Mouse (Mus musculus): ENCODE results near the gene Aftph. TPM values are rescaled to one million over a fixed set of nuclear protein-coding genes. Genes with fewer than 3 reads are reported as not detected.

The Aftph gene
- polyA plus RNA-seq, 1 experiment from 2014 or later, result 58.9 TPM

DNA sequence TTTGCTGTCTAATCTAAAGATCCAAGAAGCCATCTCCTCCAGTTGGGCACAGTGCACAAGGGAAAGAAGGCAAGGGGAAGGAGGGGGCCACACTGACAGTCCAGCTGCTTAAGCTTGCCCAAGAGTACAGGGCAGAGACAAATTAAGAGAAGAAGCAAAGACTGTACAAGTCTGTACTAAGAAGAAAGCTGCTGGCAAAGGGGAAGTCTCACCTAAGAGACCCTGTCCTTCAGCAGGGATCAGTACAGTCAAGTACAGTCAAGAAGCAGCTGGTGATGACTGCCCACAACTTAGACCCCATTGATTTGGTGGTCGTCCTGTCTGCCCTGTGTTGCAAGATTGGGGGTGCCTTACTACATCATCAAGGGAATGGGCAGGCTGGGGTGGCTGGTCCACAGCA, 12.0 kb downstream of the Aftph start:
- DNase-seq (ENCODE audit: low read depth, low spot score), result no peak
- no peak for ATAC-seq
- TF ChIP-seq CTCF (IDR thresholded peaks at IDR 0.05), result no peak
- in situ Hi-C loops (cut with MboI; ENCODE audit: low pct_unique_long_range_greater_than_20kb), result no loop called here
- H3K27me3 ChIP-seq, result no peaks in the 10 kb centered on the region
- POLR2A ChIA-PET, result no interaction called here
- CTCF ChIA-PET, result interaction anchor here (1.0 to 1.1 kb wide), 2 partner anchors 10 to 15 kb away, joined by 3 read pairs; no protein-coding TSS in a partner anchor

DNA sequence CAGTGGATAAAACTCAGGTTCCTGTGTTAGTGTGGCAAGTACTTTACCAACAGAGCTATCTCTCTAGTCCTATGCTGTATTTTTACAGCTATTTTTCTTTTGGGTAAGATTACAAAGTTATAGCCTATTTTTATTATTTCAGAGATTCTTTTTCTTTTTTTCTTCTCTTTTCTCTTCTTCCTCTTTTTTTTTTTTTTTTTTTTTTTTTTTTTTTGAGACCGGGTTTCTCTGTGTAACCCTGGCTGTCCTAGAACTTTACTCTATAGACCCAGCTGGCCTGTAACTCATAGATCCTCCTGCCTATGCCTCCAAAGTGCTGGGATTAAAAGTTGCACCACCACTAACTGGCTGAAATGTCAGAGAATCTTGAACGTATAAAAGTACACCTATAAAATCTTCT, 13.3 kb downstream of the Aftph start:
- in situ Hi-C loops (cut with MboI; ENCODE audit: low pct_unique_long_range_greater_than_20kb), result no loop called here
- no peak for TF ChIP-seq CTCF (IDR thresholded peaks at IDR 0.05)
- ATAC-seq (no peak), DNase-seq (ENCODE audit: low read depth, low spot score) (no peak)
- no peaks in the 10 kb centered on the region for H3K27me3 ChIP-seq
- ChIA-PET POLR2A (no interaction called here), CTCF (no interaction called here)

DNA sequence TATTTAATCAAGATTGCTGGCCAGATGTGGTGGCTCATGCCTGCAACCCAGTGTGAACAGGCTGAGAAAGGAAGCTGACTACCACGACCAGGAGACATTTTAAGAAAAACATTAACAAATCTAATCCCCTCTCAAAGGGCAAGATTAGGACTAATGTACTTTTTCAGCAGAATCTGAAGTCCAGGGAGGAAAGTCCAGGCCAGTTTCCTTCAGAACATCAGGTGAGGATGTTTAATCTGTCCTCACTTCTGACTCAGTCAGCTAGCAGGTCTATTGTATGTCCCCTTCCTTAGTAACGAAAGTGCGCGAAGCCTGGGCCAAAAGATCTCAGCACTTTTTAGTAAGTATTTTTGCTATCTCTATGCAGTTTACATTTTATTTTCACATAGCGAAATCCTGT, 17.8 kb downstream of the Aftph start:
- in situ Hi-C loops (cut with MboI; ENCODE audit: low pct_unique_long_range_greater_than_20kb), result no loop called here
- TF ChIP-seq CTCF (IDR thresholded peaks at IDR 0.05), result no peak
- CTCF ChIA-PET, result interaction anchor here (2.2 kb wide), 1 partner anchor 13 kb away, joined by 4 read pairs; no protein-coding TSS in a partner anchor
- no peak for ATAC-seq
- POLR2A ChIA-PET, result no interaction called here
- no peaks in the 10 kb centered on the region for H3K27me3 ChIP-seq
- DNase-seq (ENCODE audit: low read depth, low spot score), result no peak

DNA sequence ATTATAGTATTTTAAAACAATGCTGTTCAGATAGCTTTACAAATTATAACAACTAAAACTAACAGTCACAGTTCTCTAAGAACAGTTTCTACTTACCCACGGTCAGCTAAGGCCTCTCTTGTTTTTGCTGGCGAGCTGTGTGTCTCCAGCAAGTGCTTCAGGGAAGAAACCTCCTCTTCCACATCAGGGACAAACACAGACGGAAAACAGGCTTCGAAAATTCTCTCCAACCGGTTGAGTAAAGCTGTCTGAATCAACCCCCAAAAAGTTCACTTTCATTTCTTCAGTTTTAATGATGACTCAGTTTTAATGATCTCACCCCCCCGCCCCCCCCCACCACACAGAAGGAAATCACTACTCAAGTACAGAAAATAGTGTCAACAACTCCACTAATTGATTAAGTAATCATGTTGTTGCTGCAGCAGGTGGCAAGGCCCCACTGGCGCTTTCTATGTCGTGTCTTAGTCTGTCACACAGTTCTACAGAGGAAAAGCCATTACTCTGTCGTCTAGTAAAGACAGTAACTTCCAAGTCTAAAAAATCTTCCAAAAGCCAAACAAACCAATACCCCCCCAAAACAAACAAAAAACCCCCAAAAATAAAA, 29.2 kb downstream of the Aftph start:
- CTCF ChIA-PET, result interaction anchor here (1.5 kb wide), 1 partner anchor 10 kb away, joined by 4 read pairs; no protein-coding TSS in a partner anchor

DNA sequence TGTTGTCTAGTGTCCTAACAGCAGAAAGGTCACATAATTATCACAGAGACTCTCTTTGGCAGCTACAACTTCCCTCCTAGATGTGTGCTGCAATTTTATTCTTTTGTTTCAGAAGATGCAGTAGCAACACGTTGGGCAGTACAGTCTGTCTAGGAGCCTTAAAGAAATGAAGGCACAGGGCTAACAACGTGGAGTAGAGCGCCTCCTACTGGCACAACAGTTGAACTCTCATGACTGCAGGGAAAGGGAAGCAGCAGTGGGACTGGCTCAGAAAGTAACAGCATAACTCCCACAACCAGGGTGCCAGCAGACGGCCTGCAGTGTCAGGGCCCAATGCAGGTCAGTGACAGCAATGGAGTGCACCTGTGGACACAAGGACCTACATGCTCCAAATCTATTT, 50.4 kb downstream of the Aftph start:
- ChIA-PET POLR2A (interaction anchor here (0.9 kb wide), 1 partner anchor 10 kb away, joined by 3 read pairs; no protein-coding TSS in a partner anchor), CTCF (interaction anchor here (0.9 to 2.6 kb wide), 14 partner anchors 9 to 245 kb away, joined by 3 to 14 read pairs (median 4); no protein-coding TSS in a partner anchor)
- peak; percentile 62 for ATAC-seq
- no peaks in the 10 kb centered on the region for H3K27me3 ChIP-seq
- TF ChIP-seq CTCF (IDR thresholded peaks at IDR 0.05), result peak; percentile 92
- no peak for DNase-seq (ENCODE audit: low read depth, low spot score)
- in situ Hi-C loops (cut with MboI; ENCODE audit: low pct_unique_long_range_greater_than_20kb), result no loop called here

More for the DNA sequence above, 29.2 kb downstream of the Aftph start:
- TF ChIP-seq CTCF (IDR thresholded peaks at IDR 0.05), result no peak
- ATAC-seq (no peak), DNase-seq (ENCODE audit: low read depth, low spot score) (no peak)
- POLR2A ChIA-PET, result no interaction called here
- no peaks in the 10 kb centered on the region for H3K27me3 ChIP-seq
- in situ Hi-C loops (cut with MboI; ENCODE audit: low pct_unique_long_range_greater_than_20kb), result no loop called here

DNA sequence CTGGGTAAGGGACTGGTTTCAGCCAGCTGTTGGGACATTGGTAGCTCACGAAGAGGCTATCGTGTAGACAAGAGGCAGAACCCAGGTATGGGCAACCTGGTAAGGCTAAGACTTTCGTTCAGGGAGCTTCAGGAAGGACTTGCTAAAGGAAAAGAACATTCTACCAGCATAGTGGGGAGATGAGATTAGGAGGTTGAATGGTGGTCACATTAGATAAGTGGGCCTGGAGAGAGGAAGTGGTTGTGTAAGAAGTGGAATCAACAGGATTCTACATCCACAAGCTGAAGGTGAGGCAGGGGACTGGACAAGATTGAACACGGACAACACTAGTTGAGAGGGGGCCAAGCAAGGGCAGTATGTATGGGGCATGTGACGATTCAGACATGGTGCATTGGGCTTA, 59.7 kb downstream of the Aftph start:
- no peak for TF ChIP-seq CTCF (IDR thresholded peaks at IDR 0.05)
- POLR2A ChIA-PET, result interaction anchor here (0.6 to 2.0 kb wide), 3 partner anchors 9 to 416 kb away, joined by 3 to 5 read pairs (median 3); no protein-coding TSS in a partner anchor
- DNase-seq (ENCODE audit: low read depth, low spot score) (no peak), ATAC-seq (no peak)
- CTCF ChIA-PET, result interaction anchor here (1.0 to 1.2 kb wide), 3 partner anchors 10 to 229 kb away, joined by 3 read pairs; no protein-coding TSS in a partner anchor
- in situ Hi-C loops (cut with MboI; ENCODE audit: low pct_unique_long_range_greater_than_20kb), result no loop called here
- no peaks in the 10 kb centered on the region for H3K27me3 ChIP-seq

DNA sequence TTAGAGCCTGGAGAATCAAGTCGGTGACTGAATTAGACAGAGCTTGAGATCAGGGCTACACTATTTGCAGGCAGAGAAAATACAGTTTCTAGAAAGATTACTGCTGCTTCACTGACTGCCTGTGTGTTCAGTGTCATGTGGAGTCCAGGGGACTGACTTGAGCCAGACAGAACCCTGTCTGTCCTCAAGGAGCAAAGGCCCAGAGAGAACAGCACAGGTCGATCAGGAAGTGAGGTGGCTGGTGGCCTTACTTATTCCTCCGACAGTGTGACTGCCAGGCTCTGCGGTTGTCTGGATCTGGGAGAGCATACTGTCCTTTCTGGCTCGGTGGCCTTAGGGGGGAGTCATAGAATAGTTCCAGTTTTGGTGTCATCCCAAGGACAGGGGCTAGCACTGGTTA, 60.6 kb downstream of the Aftph start:
- no peak for ATAC-seq
- no peaks in the 10 kb centered on the region for H3K27me3 ChIP-seq
- no peak for DNase-seq (ENCODE audit: low read depth, low spot score)
- in situ Hi-C loops (cut with MboI; ENCODE audit: low pct_unique_long_range_greater_than_20kb), result no loop called here
- ChIA-PET POLR2A (interaction anchor here (0.6 to 2.0 kb wide), 2 partner anchors 9 to 10 kb away, joined by 3 to 5 read pairs; no protein-coding TSS in a partner anchor), CTCF (interaction anchor here (1.0 to 1.2 kb wide), 3 partner anchors 11 to 228 kb away, joined by 3 read pairs; no protein-coding TSS in a partner anchor)
- TF ChIP-seq CTCF (IDR thresholded peaks at IDR 0.05), result no peak

DNA sequence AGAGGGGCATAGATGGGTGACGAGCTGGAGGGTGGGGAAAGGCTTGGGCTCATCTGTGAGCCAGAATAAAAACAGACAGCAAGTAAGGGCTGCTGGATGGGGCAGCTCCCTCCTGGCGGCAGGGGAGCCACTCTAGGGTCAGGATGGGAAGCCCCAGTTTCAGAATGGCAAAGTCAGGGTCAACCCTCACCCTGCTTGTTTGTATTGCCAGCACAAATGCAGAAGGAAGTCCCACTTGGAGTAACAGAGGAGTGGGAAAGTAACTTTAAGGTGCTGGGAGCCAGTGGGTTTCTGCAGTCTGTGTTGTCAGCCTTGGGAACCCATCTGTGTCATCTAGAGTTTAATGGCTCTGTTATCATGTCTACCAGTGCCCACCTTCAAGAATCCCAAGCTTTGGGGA, 62.0 kb downstream of the Aftph start:
- POLR2A ChIA-PET, result no interaction called here
- CTCF ChIA-PET, result no interaction called here
- DNase-seq (ENCODE audit: low read depth, low spot score) (no peak), ATAC-seq (no peak)
- TF ChIP-seq CTCF (IDR thresholded peaks at IDR 0.05), result no peak
- H3K27me3 ChIP-seq, result no peaks in the 10 kb centered on the region
- in situ Hi-C loops (cut with MboI; ENCODE audit: low pct_unique_long_range_greater_than_20kb), result no loop called here

DNA sequence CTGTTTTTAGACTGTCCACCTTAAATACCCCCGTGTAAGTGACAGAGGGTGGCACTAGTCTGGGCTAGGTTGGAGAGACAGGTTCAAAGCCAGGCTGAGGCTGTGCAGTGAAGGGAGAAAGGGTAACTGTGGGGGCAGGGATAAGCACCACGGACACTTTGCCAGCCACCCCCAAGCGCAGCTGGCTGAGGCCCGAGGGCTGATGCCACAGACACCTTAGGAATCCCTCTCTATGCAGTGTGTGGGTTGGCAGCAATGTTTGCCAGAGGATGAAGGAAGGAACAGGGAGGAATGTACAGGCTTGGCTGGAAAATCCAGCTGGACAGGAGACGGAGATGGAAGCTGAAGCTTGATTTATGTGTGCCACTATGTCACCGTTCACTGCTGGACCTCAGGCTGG, 68.9 kb downstream of the Aftph start:
- no peaks in the 10 kb centered on the region for H3K27me3 ChIP-seq
- ATAC-seq (peak; percentile 20), DNase-seq (ENCODE audit: low read depth, low spot score) (no peak)
- POLR2A ChIA-PET, result interaction anchor here (2.2 kb wide), 1 partner anchor 9 kb away, joined by 5 read pairs; no protein-coding TSS in a partner anchor
- TF ChIP-seq CTCF (IDR thresholded peaks at IDR 0.05), result no peak
- in situ Hi-C loops (cut with MboI; ENCODE audit: low pct_unique_long_range_greater_than_20kb), result loop anchor here (25.0 kb wide), 1 partner anchor 240 kb away; no protein-coding TSS in a partner anchor
- CTCF ChIA-PET, result interaction anchor here (1.0 to 1.8 kb wide), 3 partner anchors 11 to 227 kb away, joined by 3 to 4 read pairs (median 3); no protein-coding TSS in a partner anchor

DNA sequence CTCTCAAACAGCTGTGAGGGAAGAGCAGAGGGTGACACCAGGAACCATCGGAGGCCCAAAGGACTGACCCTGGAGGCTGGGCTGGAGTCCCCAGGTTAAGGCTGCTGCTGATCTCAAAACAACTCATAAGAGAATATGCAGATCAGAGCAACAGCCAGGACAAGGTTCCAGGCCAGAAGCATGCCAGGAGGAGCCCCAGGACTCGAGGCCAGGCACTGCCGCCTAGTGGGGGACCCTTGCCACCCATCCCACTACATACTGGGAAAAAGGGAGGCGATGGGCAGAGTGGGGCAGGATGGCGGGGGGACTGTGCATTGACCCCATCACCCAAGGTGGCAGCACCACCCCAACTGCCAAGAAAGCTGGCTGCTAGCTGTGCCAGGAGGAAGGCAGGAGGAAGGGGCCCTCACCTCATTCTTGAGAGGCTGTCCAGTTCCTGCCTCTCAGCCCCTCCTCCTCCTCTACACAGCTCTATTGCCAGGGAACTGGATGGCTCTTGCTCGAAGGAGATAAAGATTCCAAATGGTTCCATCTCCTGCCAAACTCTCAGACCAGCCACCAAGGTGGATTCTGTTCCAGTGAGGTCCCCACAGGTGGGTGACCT, 69.5 kb downstream of the Aftph start:
- ATAC-seq, result no peak
- CTCF ChIA-PET, result interaction anchor here (1.8 kb wide), 1 partner anchor 11 kb away, joined by 4 read pairs; no protein-coding TSS in a partner anchor

More for the DNA sequence above, 69.5 kb downstream of the Aftph start:
- H3K27me3 ChIP-seq, result no peaks in the 10 kb centered on the region
- POLR2A ChIA-PET, result interaction anchor here (2.2 kb wide), 1 partner anchor 9 kb away, joined by 5 read pairs; no protein-coding TSS in a partner anchor
- TF ChIP-seq CTCF (IDR thresholded peaks at IDR 0.05), result no peak
- in situ Hi-C loops (cut with MboI; ENCODE audit: low pct_unique_long_range_greater_than_20kb), result loop anchor here (25.0 kb wide), 1 partner anchor 240 kb away; no protein-coding TSS in a partner anchor
- DNase-seq (ENCODE audit: low read depth, low spot score), result no peak

All from Patski (cell line).